ENCODE assay signal across 12 mouse cellular contexts in genomic region chr10:117396386-117397048, GRCm38 (mm10). TPM values are rescaled to one million over a fixed set of nuclear protein-coding genes. Genes with fewer than 3 reads are reported as not detected.
DNase-seq lines count a peak whose midpoint lies in the region; ATAC-seq and TF ChIP-seq lines count a peak whose summit lies in the region.
"Had no signal": no experiment of that assay in that cellular context is flagged by ENCODE, and none has a peak within 500 bp of the region (broad histone marks: within the 10 kb centered on the region; RNA-seq: fewer than 3 reads in every experiment).

No protein-coding gene starts in this region.

- WGBS in kidney, postnatal 0 days: 20% methylated on average over 18 of the region's 18 CpGs
- WGBS in embryonic facial prominence, embryonic 13.5 days: 33% methylated on average over 18 of the region's 18 CpGs
- 48% methylated on average over 18 of the region's 18 CpGs for WGBS in liver, embryonic 15.5 days (ENCODE audit: insufficient replicate concordance)
- WGBS in forebrain, embryonic 11.5 days: 66% methylated on average over 17 of the region's 18 CpGs

- intact Hi-C loops in gastrocnemius, adult 2 months (cut with DNase I): no loop called here

- H3K4me1 ChIP-seq in kidney, postnatal 0 days (replicated peaks; ENCODE audit: insufficient read depth, low read length): no peaks in the 10 kb centered on the region
- peaks cover 9% of the 10 kb centered on the region; the same call in 1 of the 2 replicates for H3K4me1 ChIP-seq in embryonic facial prominence, embryonic 13.5 days
- H3K4me1 ChIP-seq in liver, embryonic 15.5 days (replicated peaks): peaks cover 15% of the 10 kb centered on the region
- H3K4me1 ChIP-seq in forebrain, embryonic 11.5 days (replicated peaks; ENCODE audit: control insufficient read depth, insufficient read depth, low read length): no peaks in the 10 kb centered on the region

- peak overlapping the region; percentile 44 for H3K4me2 ChIP-seq in kidney, postnatal 0 days (ENCODE audit: low read length)
- H3K4me2 ChIP-seq in embryonic facial prominence, embryonic 13.5 days: peak overlapping the region; percentile 45
- peak overlapping the region; percentile 11; the same call in 1 of the 2 replicates for H3K4me2 ChIP-seq in liver, embryonic 15.5 days
- no peak overlapping the region for H3K4me2 ChIP-seq in forebrain, embryonic 11.5 days (ENCODE audit: low read depth, low read length, severe bottlenecking)
- H3K4me2 ChIP-seq: forebrain, embryonic 13.5 days had no signal

- no peaks in the 10 kb centered on the region for H3K27me3 ChIP-seq in kidney, postnatal 0 days (ENCODE audit: insufficient read depth, low read length)
- H3K27me3 ChIP-seq in embryonic facial prominence, embryonic 13.5 days: no peaks in the 10 kb centered on the region
- no peaks in the 10 kb centered on the region for H3K27me3 ChIP-seq in liver, embryonic 15.5 days
- no peaks in the 10 kb centered on the region for H3K27me3 ChIP-seq in forebrain, embryonic 11.5 days (ENCODE audit: control insufficient read depth, insufficient read depth, low read length)
- H3K27me3 ChIP-seq: forebrain, embryonic 13.5 days had no signal

- no peak for ATAC-seq in kidney, postnatal 0 days (replicated peaks; ENCODE audit: low FRiP score, low read depth)
- no peak for ATAC-seq in embryonic facial prominence, embryonic 13.5 days (ENCODE audit: insufficient number of reproducible peaks, insufficient read depth, low FRiP score, low TSS enrichment, low read depth)
- ATAC-seq in liver, embryonic 15.5 days (ENCODE audit: insufficient read depth): no peak
- no peak for ATAC-seq in forebrain, embryonic 11.5 days (replicated peaks; ENCODE audit: low FRiP score)
- ATAC-seq: forebrain, embryonic 13.5 days had no signal

- no peak for TF ChIP-seq CTCF in gastrocnemius, adult 2 months (IDR thresholded peaks at IDR 0.05)
- TF ChIP-seq CTCF in kidney, postnatal 0 days (IDR thresholded peaks at IDR 0.05; ENCODE audit: low read depth): no peak

- H3K9ac ChIP-seq in kidney, postnatal 0 days (ENCODE audit: low read depth, low read length): no peak overlapping the region
- H3K9ac ChIP-seq in embryonic facial prominence, embryonic 13.5 days: no peak overlapping the region; the same call in 1 of the 2 replicates
- H3K9ac ChIP-seq in liver, embryonic 15.5 days: no peak overlapping the region
- no peak overlapping the region for H3K9ac ChIP-seq in forebrain, embryonic 11.5 days (ENCODE audit: low read length)
- H3K9ac ChIP-seq: forebrain, embryonic 13.5 days had no signal

- no peak for DNase-seq in gastrocnemius, adult 2 months
- DNase-seq in gastrocnemius, postnatal 10 days: no peak
- peak; percentile 23 for DNase-seq in kidney, postnatal 0 days (ENCODE audit: low spot score)
- DNase-seq in kidney, postnatal 4 days: no peak
- DNase-seq in MN1 (ENCODE audit: low spot score): no peak
- DNase-seq in forebrain, embryonic 11.5 days (ENCODE audit: low spot score): no peak
- DNase-seq: adrenal gland, postnatal 10 days; gastrocnemius, postnatal 25 days; midbrain, embryonic 14.5 days had no signal

- H3K36me3 ChIP-seq in kidney, postnatal 0 days (ENCODE audit: insufficient read depth, low read length): no peaks in the 10 kb centered on the region
- H3K36me3 ChIP-seq in embryonic facial prominence, embryonic 13.5 days: no peaks in the 10 kb centered on the region
- H3K36me3 ChIP-seq in liver, embryonic 15.5 days (replicated peaks): no peaks in the 10 kb centered on the region
- H3K36me3 ChIP-seq in forebrain, embryonic 11.5 days (ENCODE audit: control insufficient read depth, insufficient read depth, low read length): no peaks in the 10 kb centered on the region

- H3K27ac ChIP-seq in gastrocnemius, adult 2 months: no peak overlapping the region
- H3K27ac ChIP-seq in kidney, postnatal 0 days: no peak overlapping the region
- no peak overlapping the region for H3K27ac ChIP-seq in embryonic facial prominence, embryonic 13.5 days
- H3K27ac ChIP-seq in liver, embryonic 15.5 days (replicated peaks): no peak overlapping the region
- H3K27ac ChIP-seq in forebrain, embryonic 11.5 days (ENCODE audit: low read depth, low read length): no peak overlapping the region
- H3K27ac ChIP-seq: forebrain, embryonic 13.5 days had no signal

- no peaks in the 10 kb centered on the region for H3K9me3 ChIP-seq in kidney, postnatal 0 days (replicated peaks; ENCODE audit: low read length)
- H3K9me3 ChIP-seq in embryonic facial prominence, embryonic 13.5 days: no peaks in the 10 kb centered on the region
- H3K9me3 ChIP-seq in liver, embryonic 15.5 days (replicated peaks): no peaks in the 10 kb centered on the region
- no peaks in the 10 kb centered on the region for H3K9me3 ChIP-seq in forebrain, embryonic 11.5 days (ENCODE audit: control insufficient read depth, low read length)
- H3K9me3 ChIP-seq: forebrain, embryonic 13.5 days had no signal

- peak overlapping the region; percentile 28; the same call in 1 of the 2 replicates for H3K4me3 ChIP-seq in gastrocnemius, adult 2 months
- H3K4me3 ChIP-seq in kidney, postnatal 0 days (replicated peaks; ENCODE audit: low read depth, low read length): 0 out of 2 replicates have a peak overlapping the region, but pooled peaks have one; percentile 1
- no peak overlapping the region for H3K4me3 ChIP-seq in embryonic facial prominence, embryonic 13.5 days
- H3K4me3 ChIP-seq in liver, embryonic 15.5 days (replicated peaks): no peak overlapping the region
- H3K4me3 ChIP-seq in forebrain, embryonic 11.5 days (ENCODE audit: low read depth, low read length): no peak overlapping the region
- H3K4me3 ChIP-seq: forebrain, embryonic 13.5 days had no signal

RNA-seq across cellular contexts. Expression of gene Cpsf6, which starts 16.7 kb away (rescaled TPM):
- 10 to 100 TPM; 21.8 to 26.0 TPM for total RNA-seq in gastrocnemius, adult 2 months (2021)
- total RNA-seq in gastrocnemius, postnatal 10 days (2021): 10 to 100 TPM; 40.1 to 46.3 TPM
- polyA plus RNA-seq in kidney, postnatal 0 days (2015; fragmentation: Nextera tagmentation; extraction: Ambion mirVana): 111 and 120 TPM in 2 replicates
- 161 and 169 TPM in 2 replicates for polyA plus RNA-seq in embryonic facial prominence, embryonic 13.5 days (2015; fragmentation: Nextera tagmentation; extraction: Ambion mirVana)
- 50.2 and 51.3 TPM in 2 replicates for polyA plus RNA-seq in liver, embryonic 15.5 days (2015; fragmentation: Nextera tagmentation; extraction: Ambion mirVana)
- polyA plus RNA-seq in forebrain, embryonic 11.5 days (2014; fragmentation: Nextera tagmentation; extraction: Ambion mirVana): 275 and 282 TPM in 2 replicates

Comparison
In these comparisons a context has a peak if more than half of its experiments do, and no peak if none do; other contexts are left out.
1. H3K4me3 ChIP-seq: peak in gastrocnemius, adult 2 months (single experiment) and kidney, postnatal 0 days (single experiment); none in embryonic facial prominence, embryonic 13.5 days (single experiment), liver, embryonic 15.5 days (single experiment) and forebrain, embryonic 11.5 days (single experiment).